Mouse (Mus musculus) kidney, adult 9 months (tissue): Measurements from ENCODE around the gene Gsk3a.
A peak's percentile ranks its signal among the peaks of the same experiment; 100 is the strongest.

Experiments
- DNase-seq: peaks from one replicate; pipeline ENCODE4 v3.0.0; 2022

The Gsk3a gene

DNA sequence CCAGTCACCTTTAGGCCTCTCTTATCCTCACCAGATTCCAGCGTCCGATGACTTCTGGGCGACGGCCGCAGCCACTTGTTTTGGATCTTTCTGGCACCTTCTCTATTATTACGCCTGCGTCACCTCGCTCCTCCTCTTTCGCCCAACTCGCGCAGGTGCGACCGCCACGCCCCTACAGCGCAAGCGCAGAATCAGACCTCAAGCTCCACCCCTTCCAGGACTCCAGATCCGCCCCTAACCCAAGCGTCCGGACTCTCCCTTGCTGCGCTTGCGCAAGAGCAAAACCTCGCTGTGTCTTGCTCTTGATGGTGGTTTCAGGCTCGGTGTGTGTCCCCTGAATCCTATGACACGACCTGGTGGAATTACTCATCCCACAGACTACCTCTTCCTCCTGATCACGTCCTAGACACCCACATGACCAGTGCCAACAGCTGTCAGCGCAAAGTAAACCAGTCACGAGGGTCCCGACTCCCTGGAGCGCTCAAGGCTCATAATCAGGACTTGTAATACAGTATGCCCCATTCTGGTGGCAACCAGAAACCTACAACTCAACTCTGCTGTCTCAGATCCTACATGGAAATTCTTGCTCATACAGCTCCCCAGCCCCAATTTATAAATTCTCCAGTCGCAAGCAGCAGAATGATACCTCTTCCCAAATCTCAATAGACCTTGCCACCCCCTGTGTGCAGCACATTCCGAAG is 17.7 kb downstream of the Gsk3a start:
- peak; percentile 98 for DNase-seq

DNA sequence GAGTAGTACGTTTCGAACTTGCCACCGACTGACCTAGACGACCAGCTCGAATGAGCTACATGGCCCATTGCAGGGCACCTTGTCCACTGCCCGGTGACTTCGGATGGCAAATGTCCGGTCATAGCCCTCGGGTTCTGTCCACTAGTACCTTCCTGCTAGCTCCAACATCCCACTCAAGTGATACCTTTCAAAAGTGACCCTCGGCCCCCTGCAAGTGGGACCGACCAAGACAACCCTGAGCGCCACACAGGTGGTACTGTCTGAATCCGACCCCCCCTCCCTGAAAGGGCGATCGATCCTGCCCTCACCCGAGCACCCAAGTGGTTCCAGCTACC is 18.3 kb downstream of the Gsk3a start:
- no peak for DNase-seq

DNA sequence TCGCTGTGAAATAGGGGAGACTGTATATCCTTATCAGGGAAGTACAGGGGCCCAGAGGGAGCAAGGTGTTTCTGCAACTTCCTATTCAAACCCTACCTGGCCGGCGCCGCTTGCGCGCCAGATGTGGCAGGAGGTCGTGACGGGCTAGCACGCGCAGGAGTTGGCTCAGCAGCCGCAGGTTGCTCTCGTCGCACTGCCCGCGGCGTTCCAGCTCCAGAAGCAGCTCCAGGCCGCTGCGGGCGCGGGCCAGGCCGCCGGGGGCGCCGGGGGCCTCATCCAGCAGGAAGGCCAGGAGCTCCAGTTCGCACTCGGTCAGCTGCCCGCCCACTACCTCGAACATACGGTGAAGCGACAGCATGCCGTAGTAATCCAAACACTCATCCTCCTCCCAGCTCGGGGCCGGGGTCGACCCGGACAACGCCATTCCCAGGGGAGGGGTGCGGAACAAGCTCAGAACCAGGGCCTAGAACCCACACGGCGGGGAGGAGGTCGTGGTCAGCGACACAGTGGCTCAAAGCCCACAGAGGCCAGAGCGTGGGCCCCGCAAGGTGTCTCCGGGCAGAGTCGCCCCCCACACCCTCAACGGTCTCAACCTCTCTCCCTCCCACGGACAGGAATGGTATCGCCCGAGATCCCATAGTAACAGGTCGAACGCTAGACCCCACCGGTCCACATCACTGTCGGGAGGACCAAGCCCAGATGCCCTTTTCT is 18.8 kb downstream of the Gsk3a start:
- DNase-seq = no peak

DNA sequence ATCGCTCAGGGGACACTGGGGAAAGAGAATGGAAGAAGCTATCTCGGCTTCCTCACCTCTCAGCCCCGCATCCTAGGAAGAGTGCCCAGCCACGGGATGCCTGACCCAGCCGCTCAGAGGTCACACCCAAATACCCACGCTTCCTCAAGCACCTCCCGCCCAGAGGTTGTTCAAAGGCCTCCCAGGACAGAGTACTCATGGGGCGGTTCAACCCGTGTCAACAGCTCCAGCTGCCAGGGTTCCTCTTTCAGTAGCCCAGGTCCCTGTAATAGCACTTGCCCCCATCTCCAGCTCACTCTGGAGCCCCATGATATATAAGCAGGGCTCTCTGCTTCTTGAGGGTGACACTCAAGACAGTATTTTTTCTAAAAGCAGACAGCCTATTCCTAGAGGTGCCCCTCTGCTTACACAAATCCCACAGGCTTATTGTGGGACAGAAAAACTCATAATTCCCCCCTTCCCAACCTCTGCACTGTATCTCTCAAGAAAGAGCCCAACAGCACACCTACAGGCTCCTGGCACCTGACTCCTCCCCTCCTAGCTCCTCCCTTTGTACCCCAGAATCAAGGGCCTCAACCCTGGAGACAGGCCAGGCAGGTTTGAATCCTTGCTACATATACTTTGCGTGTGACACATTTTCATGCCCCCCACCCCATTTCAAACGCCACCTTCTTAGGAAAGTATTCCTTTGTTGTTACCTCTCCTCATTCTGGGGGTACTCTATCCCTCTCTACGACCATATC is 19.8 kb downstream of the Gsk3a start:
- peak; percentile 69 for DNase-seq

DNA sequence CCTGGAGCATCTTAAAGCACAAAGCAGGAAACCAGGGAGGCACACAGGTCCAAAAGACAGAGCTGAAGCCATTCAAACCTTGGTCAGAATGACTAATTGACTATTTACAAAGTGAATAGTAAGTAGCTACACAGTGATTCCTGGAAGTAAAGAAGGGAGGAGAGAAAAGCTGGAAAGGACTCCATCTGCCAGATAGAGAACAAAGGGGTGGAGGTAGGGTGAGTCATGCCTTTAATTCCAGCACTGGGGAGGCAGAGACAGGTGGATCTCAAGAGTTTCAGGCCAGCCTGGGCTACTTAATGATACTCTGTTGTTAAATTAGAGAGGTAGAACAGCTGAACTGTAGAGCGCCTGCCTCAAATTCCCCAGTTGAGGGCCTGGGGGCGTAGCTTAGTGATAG is 23.5 kb downstream of the Gsk3a start:
- no peak for DNase-seq

DNA sequence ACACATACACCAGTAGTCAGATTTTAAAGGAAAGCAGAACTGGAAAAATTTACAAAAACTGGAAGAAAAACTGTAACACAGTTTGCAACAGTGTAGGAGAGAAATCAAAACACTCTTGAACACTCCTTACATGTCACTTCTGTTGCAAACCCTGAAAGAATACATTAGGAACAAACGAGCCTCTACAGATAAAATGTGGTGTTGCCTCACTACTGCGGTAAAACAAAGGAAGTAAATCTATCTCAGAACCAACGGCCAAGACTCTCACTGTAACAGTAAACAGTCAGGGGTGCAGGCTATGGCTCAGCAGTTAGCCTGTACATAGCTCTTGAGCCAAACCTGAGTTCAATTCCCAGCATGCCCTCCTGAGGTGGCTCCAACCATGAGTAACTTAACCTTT is 24.6 kb downstream of the Gsk3a start:
- DNase-seq = no peak

DNA sequence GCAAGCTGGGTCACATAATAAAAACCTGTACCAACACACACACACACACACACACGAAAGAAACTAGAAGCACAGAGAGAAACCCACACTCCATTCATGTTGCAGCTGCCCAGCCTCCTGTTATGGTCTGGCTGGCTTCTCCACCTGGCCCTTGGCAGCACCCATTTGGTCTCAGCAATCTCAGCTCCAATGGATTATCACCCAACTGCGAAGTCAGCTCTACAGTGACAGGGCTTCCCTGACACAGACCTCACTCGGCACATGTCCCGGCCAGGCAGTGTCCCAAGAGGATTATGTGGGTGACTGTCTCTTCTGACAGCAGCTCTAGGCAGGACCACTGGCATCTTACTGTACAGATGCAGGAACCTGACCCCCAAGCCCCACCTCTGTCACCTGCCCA is 27.2 kb downstream of the Gsk3a start:
- DNase-seq = no peak

DNA sequence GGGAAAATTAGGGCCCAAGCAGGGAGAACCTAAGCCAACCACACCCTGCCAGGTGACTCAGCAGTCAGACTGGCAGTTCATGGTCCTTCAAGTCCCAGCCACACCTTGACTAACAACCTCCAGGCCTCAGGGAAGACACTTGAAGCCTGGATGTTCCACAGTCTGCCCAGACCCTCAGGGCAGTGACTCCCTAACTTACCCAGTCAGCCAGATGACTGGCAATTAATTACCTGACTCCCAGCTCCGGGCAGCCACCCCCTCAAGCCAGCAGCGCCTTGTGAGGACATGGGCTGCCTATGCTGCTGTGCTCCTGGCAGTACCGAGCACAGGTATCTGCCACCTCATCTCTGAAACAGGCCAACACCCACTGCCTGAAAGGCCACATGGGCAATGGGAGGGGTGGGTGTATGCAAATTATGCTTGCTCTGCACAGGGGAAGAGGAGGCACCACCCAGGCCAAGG is 28.5 kb downstream of the Gsk3a start:
- no peak for DNase-seq

DNA sequence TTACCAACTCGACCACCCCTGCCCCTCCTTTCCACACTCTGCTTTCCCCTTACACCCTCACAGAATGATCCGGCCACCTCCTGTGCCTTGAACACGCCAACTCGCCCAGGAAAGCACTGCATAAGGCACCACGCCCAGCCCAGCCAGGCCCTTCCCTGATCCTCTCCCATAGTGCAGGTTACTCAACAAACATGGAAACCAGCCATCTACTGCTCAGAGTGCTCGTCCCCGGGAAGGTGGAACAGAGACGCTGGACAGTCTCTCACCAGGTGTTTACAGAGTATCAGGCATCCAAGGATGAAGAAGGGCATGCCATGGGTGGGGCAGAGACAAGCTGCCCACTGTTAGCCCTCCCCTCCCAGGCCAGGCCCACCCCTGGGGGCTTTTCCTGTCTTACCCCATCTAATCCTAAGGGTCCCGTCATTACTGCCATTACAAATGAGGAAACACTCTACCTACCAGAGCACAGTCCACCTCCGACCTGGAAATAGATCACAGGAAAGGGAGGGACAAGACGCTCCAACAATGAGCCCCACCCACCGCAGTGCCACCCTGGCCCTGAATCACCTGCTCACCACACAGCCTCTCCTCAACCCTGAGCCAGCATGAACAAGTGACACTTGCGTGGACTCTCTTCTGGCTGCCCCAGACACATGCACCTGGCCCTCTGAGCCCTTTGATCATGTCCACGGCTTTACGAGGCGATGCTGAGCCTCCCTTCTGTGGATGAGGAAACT is 31.4 kb downstream of the Gsk3a start:
- DNase-seq = no peak

DNA sequence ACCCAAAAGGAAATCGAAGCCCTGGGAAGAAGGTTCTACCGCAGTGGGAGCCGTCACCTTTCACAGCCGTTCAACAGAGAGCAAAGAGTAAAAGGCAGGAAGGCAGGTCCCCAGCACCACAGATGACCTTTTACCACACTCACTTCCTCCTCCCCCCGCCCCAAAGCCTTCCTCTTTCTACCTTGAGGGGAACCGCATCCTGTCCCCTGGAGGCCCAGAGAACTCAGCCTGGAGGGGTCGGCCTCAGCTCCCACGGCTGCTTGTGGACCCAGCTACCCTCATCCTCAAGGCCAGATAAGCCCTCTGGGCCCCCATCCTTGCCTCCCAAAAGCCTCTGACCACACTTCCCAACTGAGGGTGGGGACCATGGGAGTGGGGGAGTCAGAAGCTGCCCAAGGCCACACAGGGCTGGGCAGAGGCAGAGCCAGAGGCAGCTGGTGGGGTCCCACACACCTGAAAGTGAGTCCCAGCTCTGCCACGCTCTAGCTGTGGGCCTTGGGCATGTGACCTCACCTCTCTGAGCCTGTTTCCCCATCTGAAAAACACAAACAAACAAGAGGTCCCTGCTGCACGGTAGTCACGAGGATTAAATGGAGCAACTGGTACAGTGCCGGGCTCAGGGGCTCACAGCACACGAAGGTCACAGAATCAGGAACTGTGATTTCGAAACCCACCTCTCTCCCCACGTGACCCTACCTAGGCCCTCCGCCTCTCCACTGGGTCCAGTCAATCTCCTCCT is 32.1 kb downstream of the Gsk3a start:
- no peak for DNase-seq

DNA sequence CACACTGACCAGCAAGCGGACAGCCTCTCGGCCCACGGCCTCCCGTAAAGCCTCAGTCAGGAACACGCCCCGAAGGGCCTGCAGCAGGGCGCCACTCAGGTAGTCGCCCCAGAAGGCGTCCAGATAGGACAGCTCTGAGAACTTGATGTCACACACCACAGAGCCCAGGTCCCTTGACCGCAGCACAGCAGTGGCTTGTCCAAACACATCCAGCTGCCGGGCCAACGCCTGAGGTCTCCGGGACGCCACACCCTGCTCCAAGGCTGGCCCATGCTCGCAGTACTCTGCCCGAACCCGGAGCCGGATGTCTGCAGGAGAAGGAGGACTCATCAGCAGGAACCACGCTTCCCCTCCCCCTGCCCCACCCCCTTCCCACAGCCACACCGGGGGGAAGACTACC is 34.0 kb downstream of the Gsk3a start:
- no peak for DNase-seq

DNA sequence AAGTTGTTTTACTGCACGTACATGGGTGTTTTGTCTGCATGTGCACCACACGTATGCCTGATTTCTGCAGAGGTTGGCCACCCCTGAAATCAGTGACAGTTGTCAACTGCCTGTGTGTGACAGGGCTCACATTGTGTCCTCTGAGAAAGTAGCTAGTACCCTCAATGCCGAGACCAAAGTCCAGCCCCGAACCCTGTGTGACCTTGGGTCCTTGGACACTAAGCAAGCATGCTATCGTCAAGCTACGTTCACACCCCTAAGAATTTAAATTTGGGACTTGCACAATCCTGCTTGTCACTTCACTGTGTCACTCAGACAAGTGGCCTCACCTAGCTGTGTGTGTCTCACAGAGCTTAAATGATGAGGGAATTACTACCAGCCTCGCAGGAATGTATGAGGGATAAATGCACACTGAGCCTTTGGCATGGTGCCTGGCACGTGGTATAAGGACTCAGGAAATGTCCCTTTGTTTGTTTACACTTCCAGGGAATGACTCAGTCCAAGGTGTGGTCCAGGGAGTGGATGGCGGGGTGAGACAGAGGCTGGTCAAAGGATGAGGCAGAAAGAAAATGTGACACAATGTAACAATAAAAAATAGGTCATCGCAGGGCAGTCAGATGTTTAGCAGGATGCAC is 40.1 kb downstream of the Gsk3a start:
- DNase-seq = peak; percentile 17

DNA sequence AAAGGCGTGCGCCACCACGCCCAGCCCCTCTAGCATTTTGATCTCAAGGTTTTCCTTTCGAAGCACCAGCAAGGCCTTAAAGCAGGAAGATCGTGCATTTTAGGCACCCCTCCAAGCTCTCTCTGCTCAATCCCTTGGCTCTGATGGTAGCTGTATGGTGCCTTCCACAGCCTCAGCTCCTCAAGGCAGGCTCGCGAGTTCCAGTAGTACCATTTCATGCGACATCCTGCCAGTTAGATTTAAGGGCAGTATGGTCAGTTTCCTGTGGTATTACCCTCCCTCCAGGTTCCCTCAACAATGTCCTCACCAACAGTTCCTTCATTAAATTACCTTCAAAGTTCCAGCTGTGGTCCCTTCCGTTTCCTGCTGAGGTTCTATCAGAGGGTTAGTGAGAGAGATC is 41.5 kb downstream of the Gsk3a start:
- DNase-seq = no peak

DNA sequence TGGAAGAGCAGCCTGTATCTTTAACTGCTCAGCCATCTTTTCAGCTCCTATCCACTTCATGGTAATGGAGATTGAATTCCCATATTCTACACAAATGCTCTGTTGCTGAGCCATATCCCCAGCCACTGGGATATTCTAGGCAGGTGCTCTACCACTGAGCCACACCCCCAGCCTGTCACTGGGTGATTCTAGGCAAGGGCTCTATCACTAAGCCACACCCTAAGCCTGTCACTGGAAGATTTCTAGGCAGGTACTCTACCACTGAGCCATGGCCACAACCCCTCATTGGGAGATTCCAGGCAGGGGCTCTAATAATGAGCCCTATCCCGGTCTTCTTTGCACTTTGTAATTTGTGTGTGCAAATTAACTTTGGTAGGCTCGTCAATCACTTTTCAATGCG is 42.5 kb downstream of the Gsk3a start:
- DNase-seq = no peak

DNA sequence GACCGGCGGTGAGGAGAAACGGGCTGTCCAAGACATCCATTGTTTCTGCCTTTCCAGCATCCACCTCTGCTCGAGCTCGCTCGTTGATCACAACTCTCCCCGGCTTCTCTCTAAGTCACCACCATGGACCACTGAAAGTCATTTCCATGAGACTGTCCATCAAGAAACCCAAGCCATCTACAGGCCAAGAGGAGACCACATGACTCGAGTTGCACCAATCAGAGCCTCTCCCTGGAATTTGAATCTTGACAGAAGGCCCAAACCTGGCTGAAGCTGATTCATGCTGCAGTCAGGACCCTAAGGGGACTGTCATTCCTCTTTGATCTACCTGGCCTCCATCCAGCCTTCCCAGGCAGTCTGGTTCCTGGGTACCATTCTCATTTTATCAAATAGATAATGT is 45.5 kb downstream of the Gsk3a start:
- DNase-seq = no peak

DNA sequence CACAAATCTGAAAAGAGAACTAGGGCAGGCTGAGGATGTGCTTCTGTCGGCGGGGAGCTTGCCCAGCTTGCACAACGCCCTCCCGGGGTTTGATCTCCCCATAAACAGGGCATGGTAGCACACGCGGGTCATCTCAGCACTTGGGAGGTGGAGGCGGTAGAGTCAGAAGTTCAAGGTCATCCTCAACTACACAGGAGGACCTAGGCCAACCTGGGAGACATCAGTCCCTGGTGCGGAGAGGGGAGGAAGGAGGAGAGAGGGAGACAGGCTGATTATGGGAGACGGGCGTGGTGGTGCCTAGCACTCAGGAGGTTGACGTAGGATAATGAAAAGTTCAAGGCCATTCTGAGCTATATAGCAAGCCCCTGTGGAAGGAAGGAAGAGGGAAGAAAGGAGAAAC is 46.8 kb downstream of the Gsk3a start:
- no peak for DNase-seq

DNA sequence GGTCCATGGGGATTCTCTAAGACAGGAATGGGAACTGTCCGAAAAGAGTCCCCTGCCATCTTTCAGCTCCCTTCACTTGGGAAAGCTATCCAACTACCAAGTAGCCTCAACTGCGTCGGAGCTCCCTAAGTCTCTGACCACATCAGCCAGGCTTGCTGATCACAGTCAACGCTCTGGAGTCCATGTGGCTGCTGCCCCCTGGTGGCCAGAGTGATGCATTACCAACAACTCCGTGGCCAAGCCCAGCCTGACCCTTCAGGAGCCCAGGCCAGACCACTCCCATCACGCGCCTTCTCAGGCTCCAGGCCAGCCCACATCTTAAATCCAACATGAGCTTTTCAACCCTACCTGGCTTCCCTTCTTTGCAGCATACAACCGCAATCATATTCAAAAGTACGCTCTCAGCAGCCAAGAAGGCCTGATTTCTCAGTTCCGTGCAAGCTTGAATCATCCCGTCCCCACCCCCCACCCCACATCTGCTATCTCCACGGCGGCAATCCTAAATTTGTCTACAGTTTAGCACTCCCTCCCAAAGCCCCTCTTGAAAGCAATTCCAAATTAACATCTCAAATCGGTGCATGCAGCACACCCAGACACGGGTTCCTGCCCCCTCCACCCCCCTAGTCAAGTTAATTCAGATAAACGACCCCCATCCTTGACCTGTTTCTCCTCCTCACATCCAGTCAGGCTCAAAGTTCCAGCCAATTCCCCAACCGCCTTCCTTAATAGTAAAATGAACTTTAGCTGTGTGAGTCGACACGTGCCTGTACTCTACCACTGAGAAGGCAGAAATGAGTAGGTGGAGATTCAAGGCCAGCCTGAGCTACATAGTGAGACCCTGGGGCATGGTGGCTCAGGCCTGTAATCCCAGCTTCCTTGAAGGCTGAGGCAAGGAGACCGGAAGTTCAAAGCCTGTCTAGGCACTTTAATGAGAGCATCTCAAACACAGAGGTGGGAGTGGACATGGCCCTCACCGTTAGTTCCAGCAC is 49.7 kb downstream of the Gsk3a start:
- peak; percentile 84 for DNase-seq

DNA sequence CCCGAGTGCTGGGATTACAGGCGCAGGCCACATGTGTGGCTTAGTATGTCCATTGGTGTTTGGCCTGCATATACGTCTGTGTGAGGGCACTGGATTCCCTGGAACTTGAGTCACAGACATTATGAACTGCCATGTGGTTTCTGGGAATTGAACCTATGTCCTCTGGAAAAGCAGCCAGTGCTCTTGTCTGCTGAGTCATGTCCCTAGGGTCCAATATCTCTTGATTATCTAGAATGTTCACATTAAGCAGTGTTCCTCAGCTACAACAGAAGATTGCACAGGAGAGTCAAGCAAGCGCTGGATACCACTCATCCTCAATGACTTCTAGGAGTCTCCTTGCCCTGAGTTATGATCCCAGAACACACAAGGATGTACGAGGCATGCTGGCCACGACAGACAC is 53.6 kb downstream of the Gsk3a start:
- no peak for DNase-seq

DNA sequence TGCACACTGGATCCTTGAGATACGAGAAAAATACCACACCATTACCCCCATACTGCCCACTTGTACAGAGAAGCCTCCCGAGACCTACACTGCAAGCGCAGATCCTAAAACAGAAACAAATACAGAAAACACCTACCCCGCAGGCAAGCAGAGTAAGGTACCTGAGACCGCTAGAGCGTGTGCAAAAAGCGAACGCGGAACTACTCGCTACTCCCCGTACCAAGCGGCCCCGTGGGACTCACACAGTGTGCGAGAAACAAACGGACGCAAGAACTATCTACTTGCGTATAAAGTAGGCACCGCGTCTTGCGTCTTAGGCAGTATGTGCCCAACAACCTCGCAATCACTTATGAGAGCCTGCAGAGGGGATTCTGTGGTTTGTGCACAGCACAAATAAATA is 55.8 kb downstream of the Gsk3a start:
- DNase-seq = no peak

DNA sequence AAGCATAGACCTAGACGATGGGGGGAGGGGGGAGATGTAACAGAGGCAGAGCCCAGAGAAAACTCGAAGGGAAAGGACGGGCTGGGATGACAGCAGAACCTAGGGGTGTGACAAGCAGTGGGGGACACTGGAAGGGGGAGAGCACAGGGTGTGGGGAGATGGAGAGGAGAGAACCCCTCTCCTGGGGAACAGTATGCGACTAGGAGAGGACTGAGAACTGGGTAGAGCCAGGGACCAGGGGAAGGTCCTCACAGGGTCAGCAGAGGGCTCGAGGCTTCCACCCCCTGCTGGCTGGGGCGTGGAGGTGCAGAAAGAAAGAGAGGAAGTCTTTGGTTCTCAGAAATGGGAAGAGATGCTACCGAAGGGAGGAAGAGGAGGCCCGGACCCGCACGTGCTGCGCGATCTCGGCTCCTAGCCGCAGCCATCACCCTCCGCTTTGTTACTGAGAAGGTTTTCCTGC is 56.3 kb downstream of the Gsk3a start:
- peak; percentile 24 for DNase-seq

DNA sequence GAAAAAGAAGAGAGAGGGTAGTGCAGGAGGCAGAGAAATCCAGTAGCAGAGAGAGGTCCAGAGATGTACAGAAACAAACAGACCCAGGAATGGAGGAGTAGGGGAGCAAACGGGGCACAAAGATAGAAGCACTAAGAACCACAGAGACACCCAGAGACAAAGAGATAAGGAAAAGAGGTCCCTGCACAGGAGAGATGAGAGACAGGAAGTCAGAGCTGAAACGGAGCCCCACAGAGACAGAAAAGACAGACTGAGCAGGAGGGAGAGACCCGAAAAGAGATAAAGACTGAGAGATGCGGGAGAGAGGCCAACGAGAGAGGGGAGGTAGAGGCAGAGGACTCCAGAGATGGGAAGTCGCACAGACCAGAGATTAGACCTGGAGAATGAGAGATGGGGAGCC is 57.1 kb downstream of the Gsk3a start:
- DNase-seq = no peak
